Mouse (Mus musculus) frontal cortex, postnatal 25 days (tissue): Measurements from ENCODE around the gene Myzap.
"Not testable (repeated sequence)": the region's sequence is repeated elsewhere in the genome, so short reads cannot be mapped to it uniquely, and the experiment has no call there.

Source experiments
- DNase-seq, 2 experiments: peaks; one replicate each; pipeline ENCODE4 v3.0.0; 2022; ENCODE audit warnings: low spot score in 2 of 2

Myzap gene

GRCm38 (mm10) chr9:71591938-71592548 lies at the start of gene Myzap:
Gene Myzap (minus strand): TSS chr9:71592360.
- peak; percentile 17 to 30 for DNase-seq

- no peak for DNase-seq
Observed at GRCm38 (mm10) chr9:71640361-71640927, 48.3 kb upstream of the Myzap start.

- no peak for DNase-seq
Observed at GRCm38 (mm10) chr9:71638198-71638597, 46.0 kb upstream of the Myzap start.

- peak in 1 of 2 experiments; percentile 7 for DNase-seq
Observed at GRCm38 (mm10) chr9:71636854-71637253, 44.7 kb upstream of the Myzap start.

- DNase-seq: no peak
Observed at GRCm38 (mm10) chr9:71635627-71636026, 43.5 kb upstream of the Myzap start.

GRCm38 (mm10) chr9:71634916-71635315 lies 42.8 kb upstream of the Myzap start:
- DNase-seq: no peak

- DNase-seq: no peak
Observed at GRCm38 (mm10) chr9:71628921-71629320, 36.8 kb upstream of the Myzap start.

GRCm38 (mm10) chr9:71628286-71628685 lies 36.1 kb upstream of the Myzap start:
- no peak for DNase-seq

GRCm38 (mm10) chr9:71625961-71626360 lies 33.8 kb upstream of the Myzap start:
- no peak for DNase-seq

GRCm38 (mm10) chr9:71624793-71625495 lies 32.8 kb upstream of the Myzap start:
- DNase-seq: peak; percentile 34 to 43

- no peak for DNase-seq
Observed at GRCm38 (mm10) chr9:71623871-71624569, 31.9 kb upstream of the Myzap start.

GRCm38 (mm10) chr9:71622593-71622992 lies 30.4 kb upstream of the Myzap start:
- DNase-seq: no peak

GRCm38 (mm10) chr9:71621968-71622367 lies 29.8 kb upstream of the Myzap start:
- no peak for DNase-seq

- not testable (repeated sequence) for DNase-seq
Observed at GRCm38 (mm10) chr9:71620116-71620515, 28.0 kb upstream of the Myzap start.

GRCm38 (mm10) chr9:71617363-71617762 lies 25.2 kb upstream of the Myzap start:
- peak in 1 of 2 experiments; percentile 14 for DNase-seq

- DNase-seq: peak; percentile 62 to 75
Observed at GRCm38 (mm10) chr9:71616185-71616584, 24.0 kb upstream of the Myzap start.

GRCm38 (mm10) chr9:71614643-71615042 lies 22.5 kb upstream of the Myzap start:
- no peak for DNase-seq

- DNase-seq: no peak
Observed at GRCm38 (mm10) chr9:71612981-71613380, 20.8 kb upstream of the Myzap start.

GRCm38 (mm10) chr9:71611876-71612275 lies 19.7 kb upstream of the Myzap start:
- DNase-seq: no peak

GRCm38 (mm10) chr9:71609010-71609409 lies 16.9 kb upstream of the Myzap start:
- no peak for DNase-seq

GRCm38 (mm10) chr9:71606296-71607057 lies 14.3 kb upstream of the Myzap start:
- no peak for DNase-seq
